Mouse (Mus musculus): Measurements from ENCODE around the gene A930017K11Rik.

The A930017K11Rik gene

DNA sequence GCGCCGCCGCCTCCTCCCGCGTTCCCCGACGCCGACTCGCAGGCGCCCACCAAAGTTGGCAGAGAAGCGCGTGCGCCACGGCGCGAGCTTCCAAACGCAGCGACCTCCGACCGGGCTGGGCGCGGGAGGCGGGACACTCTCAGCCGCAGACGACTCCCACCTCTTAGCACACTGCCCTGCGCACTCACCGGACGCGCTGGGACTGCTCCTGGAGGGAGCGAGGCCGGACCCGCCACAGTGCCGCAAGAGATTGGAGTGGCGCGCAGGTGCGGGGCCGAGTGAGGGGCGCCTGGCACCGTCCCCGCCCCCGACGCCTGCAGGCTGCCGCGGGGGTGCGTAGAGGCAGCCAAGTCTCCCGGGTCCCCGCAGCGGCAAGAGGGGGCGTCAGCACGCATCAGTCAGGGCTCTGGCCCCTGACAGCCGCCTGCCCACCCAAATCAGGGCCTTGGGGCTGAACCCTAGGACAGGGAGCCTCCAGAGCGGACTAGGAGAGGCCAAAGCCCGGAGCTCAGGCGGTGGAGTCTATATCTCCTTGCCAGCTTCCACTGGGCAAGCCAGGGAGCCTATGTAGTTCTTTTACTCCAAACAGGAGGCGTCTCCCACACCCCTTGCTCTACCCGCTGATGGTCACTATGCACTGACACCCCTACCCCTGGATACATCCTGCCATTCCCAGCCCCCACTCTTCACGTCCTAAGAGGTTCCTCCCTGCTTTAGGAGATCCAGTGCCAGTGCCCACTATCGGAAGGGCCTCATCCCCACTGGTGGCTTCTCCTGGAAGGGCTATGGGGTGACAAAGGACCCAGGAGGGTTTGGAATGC, at the start of gene A930017K11Rik:
Gene A930017K11Rik (minus strand): TSS at position 763 of the 821 bp plus-strand sequence.
- DNase-seq (ENCODE audit: low spot score): peak; percentile 18

DNA sequence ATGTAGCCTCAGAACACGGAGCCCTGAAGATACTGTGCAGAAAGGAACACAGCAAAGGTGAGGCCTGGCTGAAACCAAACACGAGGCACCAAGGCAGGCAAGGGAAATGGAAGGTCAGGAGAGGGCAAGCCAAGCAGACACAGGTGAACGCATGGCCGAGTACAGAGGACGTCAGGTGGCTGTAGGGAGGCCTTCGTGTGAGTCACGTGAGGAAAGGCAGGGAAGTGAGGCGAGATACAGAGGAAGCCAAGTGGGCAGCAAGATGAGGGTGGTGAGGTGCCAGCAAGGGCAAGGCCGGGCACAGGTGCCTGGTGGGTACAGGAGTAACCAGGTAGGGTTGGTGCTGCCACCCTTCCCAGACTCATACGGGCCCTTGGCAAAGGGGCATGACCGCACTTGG, 46.1 kb upstream of the A930017K11Rik start:
- no peak for DNase-seq (ENCODE audit: low spot score)

DNA sequence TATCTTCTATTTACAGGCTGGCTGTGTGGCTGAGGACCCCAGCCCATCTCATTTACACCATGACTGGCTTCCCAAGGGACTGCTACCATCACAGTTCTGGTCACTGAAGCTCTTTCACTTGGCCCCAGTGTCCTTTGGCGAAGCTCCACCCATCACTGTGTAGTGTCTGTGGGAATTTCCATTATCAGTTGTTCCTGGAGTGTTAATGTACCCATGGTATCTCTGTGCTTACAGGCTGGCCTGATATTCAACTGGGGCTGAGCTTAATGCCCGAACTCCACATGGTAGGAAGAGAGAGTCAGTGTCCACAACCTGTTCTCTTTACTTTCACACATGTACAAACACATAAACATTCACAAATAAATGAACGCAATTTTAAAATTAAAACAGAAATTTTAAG, 41.1 kb upstream of the A930017K11Rik start:
- DNase-seq (ENCODE audit: low spot score): no peak

DNA sequence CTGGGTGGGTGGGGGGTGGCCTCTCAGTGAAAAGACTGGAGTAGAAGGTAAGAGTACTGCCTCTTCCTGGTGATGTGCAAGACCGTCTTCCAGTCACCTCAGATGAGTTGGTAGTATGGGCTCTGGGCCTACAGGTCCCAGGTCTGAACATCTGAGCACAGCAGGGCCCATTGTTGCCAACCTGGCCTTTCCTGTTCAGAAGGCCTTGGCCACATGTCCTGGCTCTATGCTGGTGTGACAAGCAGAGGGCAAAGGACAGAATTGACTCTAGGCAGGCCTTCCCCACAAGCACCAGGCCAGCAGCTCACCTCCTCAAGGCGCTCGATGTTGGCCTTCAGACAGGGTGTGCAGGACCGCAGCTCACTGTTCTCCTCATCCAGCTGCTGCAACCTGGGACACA, 39.9 kb upstream of the A930017K11Rik start:
- DNase-seq (ENCODE audit: low spot score): no peak

DNA sequence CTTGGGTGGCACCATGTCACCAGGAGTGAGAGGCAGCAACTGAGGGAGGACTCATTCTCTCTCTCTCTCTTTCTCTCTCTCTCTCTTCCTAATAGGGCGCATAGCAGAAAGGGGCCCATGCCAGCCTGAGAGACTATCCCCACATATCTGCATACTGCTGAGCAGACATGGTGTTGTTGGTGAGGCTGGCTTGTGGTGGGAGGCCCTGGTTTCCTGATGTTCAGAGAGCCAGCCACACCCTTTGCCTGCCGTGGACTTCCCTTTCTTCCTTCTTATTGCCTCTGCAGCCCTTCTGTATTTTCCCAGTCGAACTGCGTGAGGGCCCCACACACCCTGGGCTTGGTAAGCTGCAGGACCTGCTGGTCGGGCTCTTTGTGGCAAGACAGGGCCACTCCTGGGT, 38.0 kb upstream of the A930017K11Rik start:
- DNase-seq (ENCODE audit: low spot score): no peak

DNA sequence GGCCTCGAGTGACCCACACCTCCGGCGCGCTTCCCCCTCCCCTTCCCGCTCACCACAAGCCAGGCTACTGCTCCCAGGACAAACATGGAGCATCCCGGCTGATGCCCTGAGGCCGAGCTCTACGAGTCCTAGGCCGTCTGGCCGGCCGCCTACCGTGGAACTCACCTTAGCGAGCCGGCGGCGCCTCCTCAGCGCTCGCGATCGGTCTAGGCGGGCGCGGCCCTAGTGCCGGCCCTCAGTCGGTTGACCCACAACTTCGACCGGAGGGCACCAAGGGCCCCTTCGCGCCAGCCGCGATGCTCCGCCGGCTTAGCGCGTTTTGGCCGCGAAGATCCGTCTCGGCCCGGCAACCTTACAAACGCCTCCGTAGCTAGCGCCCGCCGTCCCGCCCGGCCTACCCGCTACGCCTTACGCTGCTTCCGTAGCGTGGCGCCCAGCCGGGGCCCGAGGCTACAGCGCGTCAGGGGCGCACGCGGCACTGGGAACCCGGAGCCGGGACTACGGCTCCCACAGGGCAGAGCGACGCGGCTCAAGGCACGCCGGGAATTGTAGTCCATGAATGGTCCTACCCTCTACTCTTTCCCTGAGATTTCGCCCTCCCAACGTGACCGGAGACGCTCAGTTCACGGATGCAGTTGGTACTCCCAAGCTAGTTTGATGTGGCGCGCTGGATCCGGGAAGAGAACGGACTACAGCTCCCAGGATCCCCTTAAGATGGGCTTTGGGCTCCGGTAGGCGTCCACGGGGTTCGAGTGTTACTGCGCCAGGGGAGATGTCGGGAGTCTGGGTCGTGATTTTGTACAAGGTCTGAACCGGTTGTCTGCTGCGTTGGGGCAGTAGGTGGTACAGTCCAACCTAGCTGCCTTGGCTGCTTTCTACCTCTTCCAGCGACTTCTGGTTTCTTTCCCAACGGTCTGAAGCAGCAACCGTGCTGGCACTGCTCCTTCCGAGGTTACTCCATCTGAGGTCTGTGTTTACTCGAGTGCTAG, 33.2 kb upstream of the A930017K11Rik start, which contains the start of gene Capn15:
Gene Capn15 (minus strand): TSS at position 491 of the 989 bp plus-strand sequence.
- peak; percentile 94 for DNase-seq (ENCODE audit: low spot score)

DNA sequence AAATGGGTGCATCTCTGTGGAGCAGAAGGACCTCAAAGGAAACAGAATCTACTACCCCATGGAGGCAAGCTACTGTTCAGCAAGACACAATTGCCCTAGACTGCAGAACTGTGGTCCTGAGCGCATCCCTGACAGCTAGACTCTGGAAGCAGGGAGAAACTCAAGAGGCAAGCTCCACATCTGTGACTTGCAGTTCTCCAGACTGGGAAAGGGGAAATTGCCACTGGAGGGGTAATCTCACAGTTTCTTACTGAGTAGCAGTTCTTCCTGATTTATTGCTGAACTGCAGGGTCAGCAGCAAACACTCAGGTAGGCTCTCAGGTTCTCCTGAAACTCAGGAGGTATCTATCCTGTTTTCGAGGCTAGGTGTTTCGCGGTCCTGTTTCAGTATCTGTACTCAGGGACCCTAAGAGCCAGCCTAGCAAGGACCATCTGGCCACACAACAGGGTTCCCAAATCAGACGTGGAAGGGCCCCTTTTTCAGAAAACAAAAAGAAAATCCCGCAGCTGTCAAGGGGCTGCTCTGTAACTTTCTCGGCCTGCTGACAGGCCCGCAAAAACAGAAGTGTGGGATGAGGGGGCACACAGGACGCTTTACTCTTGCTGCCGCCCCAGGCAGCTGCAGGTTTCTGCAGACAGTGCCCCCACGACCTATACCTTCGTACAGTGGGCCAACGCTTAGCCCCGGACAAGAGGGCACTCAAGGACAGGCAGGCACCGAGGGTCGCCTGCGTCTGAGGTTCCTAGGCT, 32.4 kb upstream of the A930017K11Rik start:
- no peak for DNase-seq (ENCODE audit: low spot score)

DNA sequence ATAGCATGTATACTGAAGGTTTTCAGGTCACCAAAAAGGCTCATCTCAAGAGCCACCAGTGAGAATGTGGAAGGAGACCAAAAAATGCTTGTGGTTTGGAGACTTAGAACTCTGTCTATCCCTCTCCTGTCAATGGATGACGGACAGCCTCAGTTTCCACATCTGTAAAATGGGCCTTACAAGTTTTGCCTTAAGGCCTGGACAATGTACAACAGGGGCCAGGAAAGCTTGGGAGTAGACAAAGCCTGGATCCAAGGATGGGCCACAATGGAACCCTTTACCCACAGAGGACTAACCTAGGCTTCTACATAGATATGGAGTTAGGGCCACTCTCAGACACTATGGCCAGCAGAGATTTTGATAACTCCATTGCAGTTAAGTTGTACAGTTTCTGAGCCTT, 31.7 kb upstream of the A930017K11Rik start:
- no peak for DNase-seq (ENCODE audit: low spot score)

DNA sequence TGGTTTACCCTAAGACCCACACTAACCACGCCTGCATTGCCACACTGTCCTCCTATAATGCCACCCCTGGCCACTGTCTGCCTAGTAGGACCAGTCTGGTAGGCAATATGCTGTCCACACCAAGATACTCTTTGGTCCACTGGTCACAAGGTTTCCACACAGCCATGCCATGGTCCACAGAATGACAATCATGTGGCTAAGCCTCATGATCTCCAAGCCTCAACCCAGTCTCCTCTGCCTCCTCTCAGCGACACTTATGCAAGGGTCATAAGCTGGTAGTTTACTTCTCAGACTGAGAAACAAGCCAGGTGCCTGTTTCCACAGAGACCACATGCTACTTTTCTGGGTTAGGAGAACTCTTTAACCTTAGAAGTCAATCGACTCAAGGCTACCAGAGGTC, 30.5 kb upstream of the A930017K11Rik start:
- DNase-seq (ENCODE audit: low spot score): no peak

DNA sequence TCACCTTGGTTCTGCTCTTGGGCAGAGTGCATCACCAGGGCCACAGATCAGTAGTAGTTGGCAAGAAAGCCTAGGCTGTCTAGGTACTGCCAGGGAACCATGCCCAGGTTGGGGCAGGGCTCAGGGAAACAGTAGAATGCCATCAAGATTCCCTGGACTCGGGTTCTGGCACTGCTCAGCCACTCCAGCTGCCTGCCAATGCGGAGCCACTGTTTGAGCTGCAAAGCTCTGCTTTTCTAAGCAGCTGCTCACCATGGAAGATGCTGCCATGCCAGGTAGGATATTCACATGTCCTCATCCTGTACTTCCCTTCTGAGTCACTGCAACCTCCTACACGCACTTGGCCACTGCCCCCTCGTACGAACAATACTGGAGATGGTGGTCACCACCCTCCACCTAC, 28.5 kb upstream of the A930017K11Rik start:
- no peak for DNase-seq (ENCODE audit: low spot score)

DNA sequence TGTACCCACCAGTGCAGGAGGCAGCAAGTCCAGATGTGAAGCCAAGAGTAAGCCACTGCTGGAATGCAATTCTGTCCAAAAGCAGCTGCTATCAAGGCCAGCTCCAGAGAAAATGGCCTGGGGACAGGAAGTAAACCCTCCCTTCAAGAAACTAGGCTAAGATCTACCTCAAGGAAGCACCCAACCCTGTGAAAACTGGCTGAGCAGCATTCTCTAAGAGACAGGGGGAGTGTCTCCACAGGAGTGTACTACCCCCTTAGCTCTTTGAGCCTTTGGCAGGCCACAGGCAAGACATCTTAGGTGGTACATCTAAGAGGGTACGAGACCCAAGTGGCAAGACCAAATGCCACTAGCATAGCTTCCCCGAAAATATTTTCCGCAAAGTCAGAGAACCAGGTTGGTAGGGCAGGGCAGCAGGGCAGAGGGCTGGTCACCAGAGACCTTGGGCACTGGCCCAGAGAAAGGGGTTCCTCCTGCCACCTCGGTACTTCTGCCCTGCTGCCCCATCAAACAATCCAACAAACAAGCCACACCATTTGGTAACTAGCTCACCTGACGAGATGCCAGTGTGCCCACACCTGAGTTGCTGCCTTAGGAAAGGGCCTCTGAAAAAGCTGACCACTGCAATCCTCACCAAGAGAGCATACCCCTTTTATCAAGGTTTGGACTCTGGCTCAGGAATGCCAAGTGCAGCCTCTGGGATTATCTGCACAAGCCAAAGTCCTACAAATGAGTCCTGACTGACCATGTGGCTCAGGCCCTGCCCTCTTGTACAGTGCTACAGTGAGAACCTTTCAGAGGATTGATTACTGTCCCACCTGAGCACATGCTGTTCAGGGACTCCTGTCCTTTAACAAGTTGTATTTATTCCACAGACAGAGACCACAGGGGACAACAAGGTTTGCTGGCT, 27.7 kb upstream of the A930017K11Rik start:
- no peak for DNase-seq (ENCODE audit: low spot score)

DNA sequence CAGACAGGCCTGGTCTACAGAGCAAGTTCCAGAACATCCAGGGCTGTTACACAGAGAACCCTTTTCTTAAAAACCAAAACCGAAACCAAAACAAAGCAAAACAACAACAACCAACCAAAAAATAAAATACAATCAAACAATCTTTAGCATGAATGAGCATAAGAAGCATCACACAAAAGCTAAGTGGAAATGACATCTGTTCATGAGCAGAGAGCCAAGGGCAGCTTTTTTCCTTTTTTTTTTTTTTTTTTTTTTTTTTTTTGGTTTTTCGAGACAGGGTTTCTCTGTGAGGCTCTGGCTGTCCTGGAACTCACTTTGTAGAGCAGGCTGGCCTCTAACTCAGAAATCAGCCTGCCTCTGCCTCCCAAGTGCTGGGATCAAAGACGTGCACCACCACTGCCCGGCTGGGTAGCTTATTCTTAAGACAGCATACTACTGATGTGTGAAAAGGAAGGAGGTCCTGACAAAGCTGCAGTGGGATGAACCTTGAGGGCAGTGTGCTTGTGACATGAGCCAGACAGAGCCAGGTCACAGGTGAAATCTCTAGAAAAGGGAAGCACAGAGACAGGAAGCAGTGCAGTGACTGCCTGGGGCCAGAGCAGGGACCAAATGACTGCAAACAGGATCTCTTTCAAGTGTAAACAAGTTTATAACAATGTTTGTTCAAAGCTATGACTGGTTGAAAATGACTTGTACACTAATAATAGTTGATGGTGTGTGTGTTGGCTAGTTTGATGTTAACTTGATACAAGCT, 18.8 kb upstream of the A930017K11Rik start:
- no peak for DNase-seq (ENCODE audit: low spot score)

DNA sequence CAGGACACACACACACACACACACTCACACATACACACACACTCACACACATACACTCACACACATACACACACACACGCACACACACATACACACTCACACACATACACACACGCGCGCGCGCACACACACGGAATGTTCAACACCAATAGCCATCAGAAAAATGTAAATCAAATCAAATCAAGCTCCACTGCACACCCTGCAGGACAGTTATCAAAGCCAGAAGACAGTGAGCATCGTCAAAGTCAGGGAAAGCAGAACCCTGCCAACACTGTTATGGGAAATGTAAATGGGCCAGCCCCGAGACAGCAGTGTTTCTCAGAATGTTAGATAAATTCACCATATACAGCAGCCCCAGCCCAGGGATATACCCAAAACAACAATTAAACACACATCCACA, 18.1 kb upstream of the A930017K11Rik start:
- DNase-seq (ENCODE audit: low spot score): no peak

DNA sequence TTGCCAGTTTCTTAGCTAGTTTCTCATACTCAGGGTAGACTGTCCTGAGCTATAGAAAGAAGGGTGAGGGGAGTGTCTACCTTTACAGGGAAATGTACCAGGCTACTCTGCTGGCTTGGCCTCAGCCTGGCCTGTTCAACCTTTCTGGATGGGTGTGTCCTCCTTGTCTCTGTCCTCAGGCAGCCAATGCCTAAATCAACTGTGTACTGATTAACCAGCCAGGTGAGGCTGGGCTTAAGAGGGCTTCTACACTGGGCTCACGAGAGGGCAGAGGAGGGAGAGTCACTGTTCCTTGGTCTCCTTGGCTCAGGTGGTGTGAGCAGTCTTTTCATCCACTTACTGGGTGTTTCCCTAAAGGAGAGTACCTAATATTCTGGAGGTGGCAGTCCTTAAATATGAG, 15.8 kb upstream of the A930017K11Rik start:
- DNase-seq (ENCODE audit: low spot score): no peak

DNA sequence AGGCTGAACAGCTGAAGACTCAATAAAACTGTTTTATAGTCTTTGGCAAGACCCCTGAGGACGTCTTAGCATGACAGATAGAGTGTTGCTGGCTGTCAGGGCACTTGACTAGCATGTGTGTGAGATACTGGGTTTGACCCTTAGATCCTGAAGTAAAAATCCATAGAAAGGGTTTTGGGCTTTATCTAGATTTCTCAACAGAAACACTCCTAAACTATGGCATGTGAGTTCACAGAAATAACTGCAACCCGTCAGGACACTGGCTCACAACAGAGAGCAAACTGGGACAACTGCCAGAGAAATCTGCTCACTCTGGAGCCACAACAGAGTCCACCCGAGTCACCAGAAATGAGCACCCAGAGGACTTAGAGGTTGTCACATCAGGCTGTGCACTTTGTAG, 15.3 kb upstream of the A930017K11Rik start:
- no peak for DNase-seq (ENCODE audit: low spot score)

DNA sequence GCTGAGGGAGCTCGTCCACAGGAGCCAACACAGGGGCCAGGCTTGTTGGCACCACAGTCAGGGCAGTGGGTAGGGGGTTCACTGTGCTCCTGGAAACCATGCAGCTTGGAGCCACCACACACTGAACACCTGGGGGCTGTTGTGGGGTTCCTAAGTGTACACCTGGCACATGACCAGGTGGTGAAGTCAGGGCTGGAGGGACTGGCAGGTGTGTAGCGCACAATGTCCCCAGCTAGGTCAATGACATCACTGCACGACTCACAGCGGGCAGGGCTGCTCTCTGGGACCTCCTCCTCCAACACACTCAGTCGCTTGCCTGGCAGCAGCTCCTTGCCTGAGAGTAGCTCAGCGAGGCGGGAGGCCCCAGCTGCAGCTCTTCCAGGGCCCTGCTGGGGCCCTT, 11.9 kb upstream of the A930017K11Rik start:
- DNase-seq (ENCODE audit: low spot score): no peak

DNA sequence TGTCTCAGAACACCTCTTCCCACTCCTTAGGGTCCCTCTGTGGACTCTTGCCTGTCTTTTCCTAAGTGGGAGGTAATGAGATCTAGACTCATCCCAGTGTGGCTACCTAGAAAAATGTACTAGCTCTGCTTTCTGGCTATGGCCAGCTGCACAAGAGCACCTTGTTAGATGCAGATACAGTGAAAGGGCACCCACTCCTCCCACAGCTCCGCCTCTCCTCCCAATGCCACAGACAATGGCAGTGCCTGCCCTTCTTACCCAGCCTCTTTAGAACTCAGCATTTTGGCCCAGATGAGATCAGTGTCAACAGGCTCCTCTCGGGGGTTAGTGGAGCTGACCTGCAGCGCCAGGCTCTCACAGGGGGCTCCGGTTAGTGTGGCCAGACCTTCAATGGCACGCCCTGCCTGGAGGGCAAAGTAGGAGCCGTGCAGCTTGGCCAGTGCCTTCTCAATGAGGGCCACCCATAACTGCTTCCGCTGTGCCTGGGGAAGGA, 10.1 kb upstream of the A930017K11Rik start:
- no peak for DNase-seq (ENCODE audit: low spot score)

DNA sequence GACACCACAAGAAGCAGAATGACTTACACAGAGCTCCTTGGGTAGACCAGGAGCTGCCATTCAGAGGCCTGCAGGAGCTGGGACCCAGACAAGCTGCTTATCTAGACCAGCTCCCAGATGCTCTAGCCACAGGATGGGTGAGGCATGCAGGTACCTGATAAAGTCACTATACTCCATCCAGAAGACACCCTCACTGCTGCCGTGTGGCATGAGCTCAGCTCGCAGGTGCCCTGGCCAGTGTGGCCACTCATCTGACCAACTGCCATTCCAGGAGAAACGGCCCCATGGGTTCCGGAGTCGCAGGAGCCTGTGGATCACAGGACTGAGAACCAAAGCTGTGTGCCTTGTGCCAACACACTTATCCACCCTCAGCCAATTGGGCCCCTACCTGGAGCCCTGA, 9.2 kb upstream of the A930017K11Rik start:
- no peak for DNase-seq (ENCODE audit: low spot score)

DNA sequence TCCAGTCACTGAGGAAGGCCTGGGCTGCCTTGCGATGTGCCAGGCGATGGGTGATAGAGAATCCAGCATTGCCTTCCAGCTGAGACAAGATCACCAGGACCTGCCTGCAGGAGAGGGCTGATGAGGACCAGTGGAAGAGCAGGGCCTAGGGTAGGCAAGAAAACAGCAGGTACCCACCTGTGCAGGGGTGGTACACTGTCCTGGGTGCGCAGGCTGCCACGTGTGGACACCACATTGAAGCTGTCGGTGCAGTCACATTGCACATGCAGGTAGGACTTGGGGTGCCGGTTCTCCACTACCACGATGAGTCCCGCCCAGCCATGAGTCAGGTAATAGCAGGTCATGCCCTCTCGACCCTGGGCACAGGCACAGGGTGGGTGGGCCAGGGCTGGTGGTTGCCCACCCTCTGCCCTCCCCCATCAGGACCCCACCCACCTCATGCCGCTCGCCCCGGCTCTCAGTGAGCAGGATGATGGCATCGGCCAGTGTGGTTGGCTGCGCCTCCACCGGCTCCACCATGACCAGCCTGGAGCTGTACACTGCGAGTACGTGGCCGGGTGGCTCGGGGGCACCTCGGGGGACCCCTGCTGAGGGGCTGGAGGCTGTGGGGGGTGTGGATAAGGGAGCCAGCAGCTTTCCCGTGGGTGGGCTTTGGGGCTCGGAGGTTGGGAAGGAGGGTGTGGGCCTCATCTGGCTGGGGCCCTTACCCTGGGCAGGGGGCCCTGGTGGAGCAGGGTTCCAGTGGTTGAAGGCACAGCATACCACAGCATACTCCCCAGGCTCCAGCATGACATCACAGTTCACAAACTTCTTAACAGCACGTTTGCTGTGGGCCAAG, 7.5 kb upstream of the A930017K11Rik start:
- no peak for DNase-seq (ENCODE audit: low spot score)
